Mouse (Mus musculus): ENCODE data around the gene Xbp1. TPM values are rescaled to one million over a fixed set of nuclear protein-coding genes. Genes with fewer than 3 reads are reported as not detected.

The Xbp1 gene
- polyA plus RNA-seq, 1 experiment from 2014 or later, result 141 TPM

DNA sequence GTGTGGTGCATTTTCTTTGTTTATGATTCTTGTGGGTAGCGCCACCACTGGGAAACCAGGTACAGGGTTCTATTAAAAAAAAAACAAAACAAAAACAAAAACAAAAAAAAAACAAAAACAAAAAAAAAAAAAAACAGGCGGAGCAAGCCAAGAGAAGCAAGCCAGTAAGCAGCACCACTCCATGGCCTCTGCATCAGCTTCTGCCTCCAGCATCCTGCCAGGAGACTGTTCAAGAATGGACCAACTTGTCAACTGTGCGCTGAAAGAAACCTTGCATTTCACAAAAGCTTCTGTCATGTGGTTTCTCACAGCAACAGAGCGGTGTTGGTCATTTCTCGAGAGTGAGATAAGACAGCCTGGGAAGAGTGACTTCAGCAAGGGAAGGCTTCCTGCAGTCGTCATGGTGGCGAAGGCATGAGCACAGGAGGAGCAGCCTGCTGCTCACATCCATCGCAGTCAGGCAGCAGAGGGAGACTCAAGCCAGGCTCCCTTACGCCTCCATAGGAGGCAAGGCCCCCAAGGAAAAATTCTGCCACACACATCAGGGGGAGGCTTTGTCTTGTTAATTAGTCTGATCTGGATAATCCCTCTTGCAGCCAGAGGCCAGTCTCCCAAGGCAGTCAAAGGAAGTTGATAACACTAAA is 42.3 kb downstream of the Xbp1 start:
- no peak overlapping the region for H3K27ac ChIP-seq
- no peaks in the 10 kb centered on the region for H3K9me3 ChIP-seq
- ATAC-seq (ENCODE audit: insufficient number of reproducible peaks, insufficient read depth, low FRiP score, low TSS enrichment, low read depth), result no peak
- H3K4me1 ChIP-seq, result peaks cover 4% of the 10 kb centered on the region
- no peak overlapping the region for H3K4me3 ChIP-seq
- WGBS, result 34% methylated on average over 9 of the region's 9 CpGs
- H3K4me2 ChIP-seq, result no peak overlapping the region
- no peaks in the 10 kb centered on the region for H3K36me3 ChIP-seq
- no peak overlapping the region for H3K9ac ChIP-seq
- H3K27me3 ChIP-seq, result no peaks in the 10 kb centered on the region

- peaks cover 4% of the 10 kb centered on the region for H3K4me1 ChIP-seq
- no peaks in the 10 kb centered on the region for H3K27me3 ChIP-seq
- no peak for ATAC-seq (ENCODE audit: insufficient number of reproducible peaks, insufficient read depth, low FRiP score, low TSS enrichment, low read depth)
- H3K4me2 ChIP-seq, result no peak overlapping the region
- WGBS, result 66% methylated on average over 6 of the region's 6 CpGs
- no peak overlapping the region for H3K27ac ChIP-seq
- no peak overlapping the region for H3K4me3 ChIP-seq
- no peak overlapping the region for H3K9ac ChIP-seq
- no peaks in the 10 kb centered on the region for H3K9me3 ChIP-seq
- no peaks in the 10 kb centered on the region for H3K36me3 ChIP-seq
Measured at GRCm38 (mm10) chr11:5563898-5564297, 43.4 kb downstream of the Xbp1 start.

- H3K27ac ChIP-seq, result no peak overlapping the region
- H3K27me3 ChIP-seq, result no peaks in the 10 kb centered on the region
- H3K9me3 ChIP-seq, result no peaks in the 10 kb centered on the region
- peaks cover 4% of the 10 kb centered on the region for H3K4me1 ChIP-seq
- no peak for ATAC-seq (ENCODE audit: insufficient number of reproducible peaks, insufficient read depth, low FRiP score, low TSS enrichment, low read depth)
- H3K9ac ChIP-seq, result no peak overlapping the region
- WGBS, result 75% methylated on average over 3 of the region's 3 CpGs
- H3K36me3 ChIP-seq, result no peaks in the 10 kb centered on the region
- H3K4me2 ChIP-seq, result no peak overlapping the region
- no peak overlapping the region for H3K4me3 ChIP-seq
Measured at GRCm38 (mm10) chr11:5565596-5565995, 45.1 kb downstream of the Xbp1 start.

DNA sequence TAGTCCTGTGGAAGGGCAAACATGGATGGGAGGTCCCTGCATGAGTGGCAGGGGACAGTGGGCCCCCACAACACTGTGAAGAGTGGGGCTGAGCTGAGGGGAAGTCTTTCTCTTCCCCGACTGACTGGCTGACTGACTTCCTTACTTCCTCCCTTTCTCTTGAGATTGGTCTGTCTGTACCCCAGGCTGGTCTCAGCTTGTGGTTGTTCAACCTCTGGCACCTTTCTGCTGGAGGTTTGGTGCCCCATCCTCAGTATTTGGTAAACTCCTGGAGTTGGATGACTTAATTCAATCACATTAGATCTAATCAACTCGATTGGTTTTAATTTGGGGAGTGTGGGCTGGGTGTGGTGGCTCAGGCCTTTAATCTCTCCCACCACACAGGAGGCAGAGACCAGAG is 46.0 kb downstream of the Xbp1 start:
- ATAC-seq (ENCODE audit: insufficient number of reproducible peaks, insufficient read depth, low FRiP score, low TSS enrichment, low read depth), result no peak
- Histone ChIP-seq H3K27me3 (no peaks in the 10 kb centered on the region), H3K9ac (no peak overlapping the region), H3K27ac (no peak overlapping the region), H3K4me1 (no peaks in the 10 kb centered on the region), H3K9me3 (no peaks in the 10 kb centered on the region), H3K36me3 (no peaks in the 10 kb centered on the region), H3K4me3 (no peak overlapping the region), H3K4me2 (no peak overlapping the region)
- 51% methylated on average over 2 of the region's 2 CpGs for WGBS

DNA sequence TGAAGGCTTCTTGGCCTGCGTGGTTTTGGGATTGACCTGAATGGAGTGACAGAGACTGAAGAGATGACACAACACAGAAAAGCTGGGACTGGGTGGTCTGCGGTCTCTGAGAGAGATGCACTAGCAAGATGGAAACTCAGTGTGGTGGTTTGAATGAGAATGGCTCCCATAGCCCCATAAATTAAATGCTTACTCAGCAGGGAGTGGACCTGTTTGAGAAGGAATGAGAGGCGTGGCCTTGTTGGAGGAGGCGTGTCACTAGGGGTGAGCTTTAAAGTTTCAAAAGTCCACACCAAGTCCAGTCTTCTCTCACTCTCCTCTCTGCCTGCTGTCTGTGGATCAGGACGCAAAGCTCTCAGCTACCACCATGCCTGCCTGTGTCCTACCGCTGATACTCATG is 47.2 kb downstream of the Xbp1 start:
- Histone ChIP-seq H3K4me3 (no peak overlapping the region), H3K27me3 (no peaks in the 10 kb centered on the region), H3K27ac (no peak overlapping the region), H3K9me3 (no peaks in the 10 kb centered on the region), H3K36me3 (no peaks in the 10 kb centered on the region), H3K9ac (no peak overlapping the region), H3K4me1 (no peaks in the 10 kb centered on the region), H3K4me2 (no peak overlapping the region)
- ATAC-seq (ENCODE audit: insufficient number of reproducible peaks, insufficient read depth, low FRiP score, low TSS enrichment, low read depth), result no peak
- 97% methylated on average over 6 of the region's 6 CpGs for WGBS

GRCm38 (mm10) chr11:5568082-5568481 is 47.6 kb downstream of the Xbp1 start:
- 85% methylated on average over 5 of the region's 5 CpGs for WGBS

DNA sequence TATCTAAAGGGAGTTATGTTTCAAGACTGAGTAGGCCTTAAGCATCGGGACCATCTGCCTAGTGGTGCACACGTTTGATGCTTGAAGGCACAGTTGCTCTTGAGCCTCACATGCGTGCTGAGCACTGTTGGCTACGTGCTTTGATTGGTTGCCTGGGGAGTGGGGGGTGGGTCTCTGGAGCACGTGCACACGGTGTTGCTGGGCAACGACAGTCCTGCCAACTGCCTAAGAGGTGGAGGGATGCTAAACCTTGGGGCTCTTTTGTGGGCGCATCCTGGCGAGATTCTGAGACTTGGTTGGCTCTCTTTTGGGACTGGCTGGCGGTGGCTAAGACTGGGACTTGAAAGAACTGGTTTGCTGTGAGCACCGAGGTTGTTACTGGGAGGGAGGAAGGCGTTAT is 49.0 kb downstream of the Xbp1 start, which contains the start of gene Ankrd36:
Gene Ankrd36 (plus strand): TSS at position 211 of the 400 bp plus-strand sequence.
- Histone ChIP-seq H3K4me3 (no peak within 1 kb of the TSS), H3K9ac (no peak within 1 kb of the TSS), H3K9me3 (no peaks in the 10 kb centered on the region), H3K36me3 (no peaks in the 10 kb centered on the region), H3K4me1 (no peaks in the 10 kb centered on the region), H3K27ac (no peak within 1 kb of the TSS), H3K4me2 (no peak within 1 kb of the TSS), H3K27me3 (no peaks in the 10 kb centered on the region)
- WGBS, result 84% methylated on average over 12 of the region's 12 CpGs
- no peak for ATAC-seq (ENCODE audit: insufficient number of reproducible peaks, insufficient read depth, low FRiP score, low TSS enrichment, low read depth)

More at GRCm38 (mm10) chr11:5568082-5568481, 47.6 kb downstream of the Xbp1 start:
- H3K27ac ChIP-seq, result no peak overlapping the region
- H3K36me3 ChIP-seq, result no peaks in the 10 kb centered on the region
- no peaks in the 10 kb centered on the region for H3K9me3 ChIP-seq
- H3K9ac ChIP-seq, result no peak overlapping the region
- no peak overlapping the region for H3K4me2 ChIP-seq
- H3K4me1 ChIP-seq, result no peaks in the 10 kb centered on the region
- H3K4me3 ChIP-seq, result no peak overlapping the region
- no peak for ATAC-seq (ENCODE audit: insufficient number of reproducible peaks, insufficient read depth, low FRiP score, low TSS enrichment, low read depth)
- H3K27me3 ChIP-seq, result no peaks in the 10 kb centered on the region

DNA sequence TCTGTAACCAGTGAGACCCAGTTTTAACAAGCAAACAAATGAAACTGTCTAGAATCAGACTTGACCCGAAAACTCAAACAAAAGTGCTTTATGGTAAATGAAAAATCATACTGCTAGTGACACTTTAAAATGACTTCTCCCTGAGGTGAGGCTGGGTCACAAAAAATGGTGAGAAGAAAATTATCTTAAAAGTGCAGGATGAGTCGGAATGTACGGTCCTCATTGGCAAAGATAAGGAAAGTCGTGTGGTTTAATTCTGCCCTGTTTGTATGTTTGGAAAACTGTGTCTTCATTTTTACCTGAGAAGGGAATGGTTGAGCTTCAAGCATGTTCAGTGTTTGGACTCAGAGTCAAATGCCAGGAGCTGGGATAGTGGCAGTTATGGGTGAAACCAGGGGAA is 51.4 kb downstream of the Xbp1 start:
- ATAC-seq (ENCODE audit: insufficient number of reproducible peaks, insufficient read depth, low FRiP score, low TSS enrichment, low read depth), result no peak
- 89% methylated on average over 4 of the region's 4 CpGs for WGBS
- Histone ChIP-seq H3K27ac (no peak overlapping the region), H3K36me3 (no peaks in the 10 kb centered on the region), H3K9ac (no peak overlapping the region), H3K9me3 (no peaks in the 10 kb centered on the region), H3K4me2 (no peak overlapping the region), H3K27me3 (no peaks in the 10 kb centered on the region), H3K4me3 (no peak overlapping the region), H3K4me1 (no peaks in the 10 kb centered on the region)

DNA sequence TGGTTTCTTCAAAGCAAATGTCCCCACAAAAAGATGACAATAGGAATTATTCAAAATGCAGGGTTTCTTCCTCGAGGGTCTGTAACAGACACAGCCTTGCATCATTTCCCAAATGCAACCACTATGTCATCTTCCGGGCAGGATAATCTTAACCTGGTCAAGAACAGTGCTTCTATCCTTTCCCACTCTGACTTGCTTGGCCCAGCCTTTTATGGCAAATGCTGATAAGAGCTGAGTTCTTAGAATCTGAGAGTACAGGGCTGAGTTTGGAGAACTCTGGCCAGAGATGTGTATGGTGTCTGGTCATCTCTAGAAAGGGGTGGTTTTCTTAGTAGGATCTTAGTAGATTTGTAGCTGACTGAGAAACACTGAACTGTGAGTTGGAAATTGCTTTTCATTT is 53.4 kb downstream of the Xbp1 start:
- H3K9me3 ChIP-seq, result no peaks in the 10 kb centered on the region
- H3K4me3 ChIP-seq, result no peak overlapping the region
- ATAC-seq (ENCODE audit: insufficient number of reproducible peaks, insufficient read depth, low FRiP score, low TSS enrichment, low read depth), result no peak
- H3K36me3 ChIP-seq, result no peaks in the 10 kb centered on the region
- H3K4me1 ChIP-seq, result no peaks in the 10 kb centered on the region
- H3K27me3 ChIP-seq, result no peaks in the 10 kb centered on the region
- 83% methylated on average over 2 of the region's 2 CpGs for WGBS
- no peak overlapping the region for H3K9ac ChIP-seq
- no peak overlapping the region for H3K4me2 ChIP-seq
- H3K27ac ChIP-seq, result no peak overlapping the region

GRCm38 (mm10) chr11:5575046-5575445 is 54.6 kb downstream of the Xbp1 start:
- no peak for ATAC-seq (ENCODE audit: insufficient number of reproducible peaks, insufficient read depth, low FRiP score, low TSS enrichment, low read depth)
- Histone ChIP-seq H3K9ac (no peak overlapping the region), H3K27me3 (no peaks in the 10 kb centered on the region), H3K4me2 (no peak overlapping the region), H3K4me1 (no peaks in the 10 kb centered on the region), H3K27ac (no peak overlapping the region), H3K4me3 (no peak overlapping the region), H3K9me3 (no peaks in the 10 kb centered on the region), H3K36me3 (no peaks in the 10 kb centered on the region)
- WGBS, result 70% methylated on average over 6 of the region's 6 CpGs
